Mouse (Mus musculus) C2C12 (cell line): ENCODE measurements around the gene Sp8. TPM values are rescaled to one million over a fixed set of nuclear protein-coding genes. Genes with fewer than 3 reads are reported as not detected.

Experiments used
- H3K27me3 ChIP-seq: one replicate; pipeline ENCODE4 v1.6.1; 2011; ENCODE audit not compliant: control insufficient read depth, insufficient read depth, insufficient read length
- H3K36me3 ChIP-seq: one replicate; pipeline ENCODE4 v1.6.1; 2011; ENCODE audit not compliant: control insufficient read depth, insufficient read depth
- H3K4me3 ChIP-seq: one replicate; pipeline ENCODE4 v1.5.1; 2011; ENCODE audit warnings: mild to moderate bottlenecking, control low read depth; ENCODE audit not compliant: poor library complexity, insufficient read depth, severe bottlenecking
- H3K79me2 ChIP-seq: one replicate; pipeline ENCODE4 v1.6.1; 2011; ENCODE audit not compliant: control insufficient read depth, insufficient read depth
- H3K79me3 ChIP-seq: one replicate; pipeline ENCODE4 v1.6.1; 2011; ENCODE audit warnings: low read depth, control low read depth
- H3ac ChIP-seq: one replicate; pipeline ENCODE3; 2011; ENCODE audit warnings: low read depth; ENCODE audit not compliant: control insufficient read depth, insufficient read length
- CEBPB ChIP-seq: IDR thresholded peaks from one replicate; pipeline ENCODE4 v1.6.1; 2011; ENCODE audit warnings: low read depth, mild to moderate bottlenecking, control low read depth, moderate library complexity
- CTCF ChIP-seq: IDR thresholded peaks from one replicate; pipeline ENCODE4 v1.5.1; 2011; ENCODE audit not compliant: control insufficient read depth, insufficient read depth, insufficient read length
- FOSL1 ChIP-seq: IDR thresholded peaks from one replicate; pipeline ENCODE4 v1.8.0; 2011; ENCODE audit warnings: mild to moderate bottlenecking, low read length; ENCODE audit not compliant: poor library complexity, insufficient read depth, severe bottlenecking
- MAX ChIP-seq: IDR thresholded peaks from one replicate; pipeline ENCODE4 v1.6.1; 2011; ENCODE audit warnings: mild to moderate bottlenecking, control low read depth
- MYOD1 ChIP-seq: IDR thresholded peaks from one replicate; pipeline ENCODE4 v1.6.1; 2011; ENCODE audit warnings: low read depth; ENCODE audit not compliant: control insufficient read depth, insufficient read length
- MYOG ChIP-seq: IDR thresholded peaks from one replicate; pipeline ENCODE4 v1.6.1; 2011; ENCODE audit not compliant: control insufficient read depth, insufficient read length; ENCODE audit errors: extremely low read depth
- USF1 ChIP-seq: IDR thresholded peaks from one replicate; pipeline ENCODE4 v1.6.1; 2011; ENCODE audit warnings: low read depth, mild to moderate bottlenecking, control low read depth, moderate library complexity
- polyA plus RNA-seq: library from polyadenylated mRNA; unstranded; fragments of >200 nt; fragmentation: generic; extraction: Trizol; gene quantifications from one replicate; pipeline ENCODE4 v1.2.1, GENCODE M21; 2012; ENCODE audit warnings: missing spikeins

The Sp8 gene
- polyA plus RNA-seq, 1 experiment: 1.2 TPM

- Histone ChIP-seq H3K4me3 (no peak overlapping the region), H3K27me3 (no peaks in the 10 kb centered on the region), H3K79me3 (no peaks in the 10 kb centered on the region), H3K79me2 (no peaks in the 10 kb centered on the region), H3K36me3 (no peaks in the 10 kb centered on the region), H3ac (no peak overlapping the region)
- no peak for TF ChIP-seq MAX
- no peak for TF ChIP-seq MYOG
- no peak for TF ChIP-seq CTCF
- no peak for TF ChIP-seq MYOD1
- TF ChIP-seq FOSL1: no peak
- TF ChIP-seq CEBPB: no peak
- TF ChIP-seq USF1: no peak
These were observed 41.8 kb downstream of the Sp8 start for GRCm38 (mm10) chr12:118887964-118888363.

Other genes with a start within 250 kb of the Sp8 start
- not detected for gene Abcb5, start 120.1 kb downstream of the Sp8 start, polyA plus RNA-seq